Mouse (Mus musculus) induced T-regulatory cell, adult 2 months (primary cell): Measurements from ENCODE around the gene Trem1.

ENCODE experiments used
- DNase-seq: peaks from one replicate; pipeline ENCODE4 v3.0.0-alpha.2; 2012; ENCODE audit warnings: low read depth

The Trem1 gene

DNA sequence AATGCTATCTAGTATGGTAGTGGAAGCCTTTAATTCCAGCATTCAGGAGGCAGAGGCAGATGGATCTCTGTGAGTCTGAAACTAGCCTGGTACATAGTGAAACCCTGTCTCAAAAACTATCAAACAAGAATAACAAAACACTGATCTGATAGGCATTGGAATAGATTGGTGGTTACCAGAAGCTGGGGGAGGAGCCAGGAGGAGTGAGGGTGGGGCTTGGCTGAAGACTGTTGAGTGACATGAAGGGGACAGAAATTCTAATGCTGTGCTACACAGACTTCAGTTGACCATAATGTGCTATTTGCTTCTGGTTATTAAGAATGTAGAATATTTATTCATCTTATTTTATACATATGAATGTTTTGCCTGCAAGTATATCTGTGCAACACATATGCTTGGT, 35.7 kb downstream of the Trem1 start:
- DNase-seq: no peak

DNA sequence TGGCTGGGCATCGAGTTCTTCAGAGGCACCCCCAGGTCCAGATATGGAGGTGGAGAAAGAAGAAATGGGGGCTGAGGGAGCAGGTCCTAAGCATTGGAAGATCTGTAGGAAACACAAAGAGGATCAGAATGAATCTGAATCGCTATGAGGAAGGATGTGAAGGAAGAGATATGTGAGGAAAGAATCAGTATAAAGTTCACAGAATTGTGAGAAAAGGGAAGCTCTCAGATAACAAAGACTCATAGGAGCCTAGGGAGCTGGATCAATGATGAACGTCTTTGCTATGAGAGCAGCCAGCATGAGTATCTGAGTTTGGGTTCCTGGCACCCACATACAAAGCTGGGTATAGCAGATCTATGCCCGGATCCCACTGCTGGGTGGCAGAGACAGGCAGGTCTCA, 37.3 kb downstream of the Trem1 start:
- DNase-seq: no peak

DNA sequence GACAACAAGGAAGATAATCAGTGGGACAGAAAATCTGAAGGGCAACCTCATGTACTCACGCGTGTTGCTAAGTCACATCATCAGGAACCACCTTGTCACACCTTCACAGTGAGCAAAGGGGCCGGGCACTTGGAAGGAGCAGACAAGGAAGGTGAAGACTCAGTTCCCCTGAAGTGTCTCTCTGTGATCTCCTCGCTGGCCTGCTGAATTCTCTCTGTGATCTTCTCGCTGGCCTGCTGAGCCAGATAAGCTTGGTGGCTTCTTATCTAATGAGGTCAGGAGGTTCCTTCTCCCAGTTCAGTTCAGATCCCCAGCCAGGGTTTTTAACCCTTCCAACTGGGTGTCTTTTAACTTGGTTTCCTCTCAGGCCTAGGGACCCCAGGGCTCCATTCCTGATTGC, 39.6 kb downstream of the Trem1 start:
- DNase-seq: no peak

DNA sequence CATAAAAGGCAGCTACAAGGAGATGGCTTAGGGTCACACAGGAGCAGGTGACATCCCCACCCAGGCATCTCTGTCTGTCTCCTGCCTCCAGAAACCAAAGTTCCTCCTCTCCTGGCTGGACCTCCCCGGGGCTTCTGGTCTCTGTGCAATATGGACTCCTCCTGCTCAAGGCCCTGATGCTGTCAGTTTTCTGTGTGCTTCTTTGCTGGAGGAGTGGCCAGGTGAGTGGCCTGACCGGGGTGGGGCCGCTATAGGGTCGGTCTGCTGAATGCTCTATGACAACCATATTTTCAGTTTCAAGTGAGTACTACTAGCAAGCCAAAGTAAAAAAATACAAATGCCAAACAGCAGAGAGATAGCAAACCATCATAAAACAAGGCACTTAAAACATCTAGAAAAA, 40.0 kb downstream of the Trem1 start:
- DNase-seq: no peak

DNA sequence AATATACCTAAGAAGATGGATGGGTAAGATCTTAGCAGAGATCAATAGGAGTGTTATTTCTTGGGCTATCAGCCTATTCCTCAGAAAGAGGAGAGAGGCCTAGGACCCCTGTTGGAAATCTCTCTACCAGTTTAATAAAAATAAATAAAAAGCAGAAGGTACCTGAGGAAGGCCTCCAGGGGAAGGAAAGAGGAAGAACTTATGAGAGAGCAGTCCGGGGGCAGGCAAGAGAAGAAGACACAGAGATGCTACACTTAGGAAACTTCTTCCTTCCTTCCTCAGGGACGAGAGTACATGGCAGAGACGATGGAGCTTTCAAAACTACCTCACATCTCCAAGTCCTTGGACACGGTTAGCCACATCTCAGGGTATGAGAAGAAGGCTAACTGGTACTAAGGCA, 41.5 kb downstream of the Trem1 start:
- no peak for DNase-seq

DNA sequence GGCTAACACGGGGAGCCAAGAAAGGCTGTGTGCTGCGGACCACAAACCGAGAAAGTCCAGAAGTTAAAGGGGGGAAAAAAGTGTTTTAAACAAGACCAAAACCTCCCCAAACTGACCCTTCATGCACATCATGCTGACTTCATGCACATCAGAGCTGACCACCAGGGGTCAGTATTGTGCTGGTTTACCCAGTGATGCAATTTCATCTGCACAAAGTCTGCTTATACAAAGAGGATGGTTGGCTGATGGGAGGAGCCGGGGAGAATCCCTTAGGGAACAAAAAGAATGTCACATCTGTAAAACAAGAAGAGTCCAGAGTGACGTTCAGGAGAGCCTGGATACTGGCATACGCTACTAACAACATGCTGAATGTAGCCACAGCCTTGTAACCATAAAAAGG, 42.3 kb downstream of the Trem1 start:
- DNase-seq: peak; percentile 85

DNA sequence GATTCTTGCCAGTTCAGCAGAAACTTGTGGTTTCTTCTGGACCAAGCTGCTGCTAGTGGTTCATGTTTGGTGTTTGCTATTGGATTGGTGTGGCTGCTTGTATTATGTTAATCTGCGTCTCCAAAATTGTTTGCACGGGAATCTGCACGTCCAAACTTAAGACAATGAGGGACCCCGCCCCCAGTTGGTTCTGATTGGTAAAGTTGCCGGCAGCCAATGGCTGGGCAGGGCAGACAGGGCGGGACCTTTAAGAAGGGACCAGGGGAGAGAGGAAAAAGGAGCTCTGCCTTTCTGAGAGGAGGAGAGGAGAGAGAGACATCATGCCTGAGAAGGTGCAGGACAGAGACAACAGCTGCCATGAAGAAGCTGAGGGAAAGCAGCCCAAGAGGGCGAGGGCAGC, 43.2 kb downstream of the Trem1 start:
- DNase-seq: no peak

DNA sequence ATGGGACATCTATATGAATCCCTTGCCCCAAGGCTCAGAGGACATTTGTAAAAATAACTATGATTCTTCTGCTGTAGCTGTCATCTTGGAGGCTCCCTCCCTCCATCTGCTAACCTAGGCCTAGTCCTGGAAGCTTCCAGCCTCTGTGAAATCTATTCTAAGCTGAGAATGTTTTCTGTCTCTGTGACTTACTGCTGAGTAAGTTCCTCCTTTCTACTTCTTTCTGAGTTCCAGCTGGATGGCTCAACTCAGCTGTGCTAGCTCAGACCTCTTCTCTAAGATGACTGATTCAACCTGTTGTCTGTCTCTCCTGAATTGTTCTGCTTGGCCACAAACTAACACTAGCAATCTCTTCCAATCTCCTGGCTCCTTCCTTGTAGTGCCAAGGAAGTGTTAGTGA, 45.8 kb downstream of the Trem1 start:
- no peak for DNase-seq

DNA sequence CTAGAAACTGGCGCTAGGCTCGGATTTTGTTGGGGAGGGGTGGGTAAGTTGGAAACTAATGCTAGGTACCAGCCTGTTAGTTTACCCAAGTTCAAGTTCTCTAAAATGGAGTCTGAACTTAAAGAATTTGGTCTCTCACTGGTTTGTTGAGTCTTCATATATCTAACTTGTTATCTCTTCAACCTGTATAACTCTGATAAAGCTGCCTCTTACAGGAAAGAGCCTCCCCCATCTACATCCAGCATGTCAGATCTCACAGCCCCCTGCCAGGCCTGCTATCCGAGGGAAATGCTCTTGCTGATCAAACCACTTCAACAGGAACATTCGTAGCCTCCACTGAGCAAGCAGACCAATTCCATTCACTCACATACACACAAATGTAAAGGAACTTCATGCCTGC, 46.4 kb downstream of the Trem1 start:
- no peak for DNase-seq

DNA sequence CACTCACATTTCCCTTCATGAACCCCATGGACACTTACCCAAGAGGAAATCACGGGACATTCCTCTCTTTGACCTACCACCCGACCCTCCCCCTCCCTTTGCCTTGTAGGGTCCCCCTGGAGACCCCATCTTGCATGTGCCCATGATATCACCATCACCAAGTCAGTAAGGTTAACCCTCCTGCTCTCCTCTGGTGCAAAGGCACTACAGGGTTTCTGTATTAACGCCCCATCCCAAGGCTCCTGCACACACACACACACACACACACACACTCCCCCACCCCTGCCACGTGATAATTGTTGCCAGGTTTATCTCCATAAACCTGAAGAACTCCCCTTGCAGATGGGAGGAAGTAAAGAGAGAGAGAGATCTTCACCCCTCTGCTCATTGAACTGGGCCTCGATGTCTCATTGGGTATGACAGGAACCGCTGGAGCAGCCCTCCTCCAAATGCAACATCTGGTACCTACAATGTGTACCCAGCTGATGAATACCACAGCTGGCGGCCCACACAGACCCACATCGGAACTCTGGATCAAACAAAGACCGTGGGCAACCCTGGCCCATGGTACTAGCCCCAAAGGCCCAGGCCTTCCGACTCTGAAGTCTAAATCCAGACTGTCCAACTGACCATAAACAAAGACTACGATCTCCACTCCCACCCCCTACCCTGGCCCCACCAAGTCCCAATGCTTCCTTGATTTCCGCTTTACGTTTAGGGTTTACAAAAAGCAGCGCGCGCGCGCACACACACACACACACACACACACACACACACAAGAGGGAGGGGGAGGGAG, 48.6 kb downstream of the Trem1 start:
- DNase-seq: no peak

DNA sequence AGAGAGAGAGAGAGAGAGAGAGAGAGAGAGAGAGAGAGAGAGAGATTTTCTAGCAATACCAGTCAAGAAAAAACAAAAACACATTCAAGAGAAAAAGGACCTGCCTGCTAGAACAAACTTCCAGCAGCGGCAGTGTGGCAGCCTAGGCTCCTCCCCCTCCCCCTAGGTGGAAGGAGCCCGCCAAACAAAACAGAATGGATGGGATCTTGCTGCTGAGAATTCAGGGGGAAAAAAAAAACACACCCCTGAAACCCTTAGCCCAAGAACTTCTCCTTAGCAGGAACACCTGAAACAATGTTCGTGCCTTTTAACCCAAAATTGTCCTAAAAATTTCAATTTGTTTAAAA, 49.1 kb downstream of the Trem1 start:
- DNase-seq: no peak

DNA sequence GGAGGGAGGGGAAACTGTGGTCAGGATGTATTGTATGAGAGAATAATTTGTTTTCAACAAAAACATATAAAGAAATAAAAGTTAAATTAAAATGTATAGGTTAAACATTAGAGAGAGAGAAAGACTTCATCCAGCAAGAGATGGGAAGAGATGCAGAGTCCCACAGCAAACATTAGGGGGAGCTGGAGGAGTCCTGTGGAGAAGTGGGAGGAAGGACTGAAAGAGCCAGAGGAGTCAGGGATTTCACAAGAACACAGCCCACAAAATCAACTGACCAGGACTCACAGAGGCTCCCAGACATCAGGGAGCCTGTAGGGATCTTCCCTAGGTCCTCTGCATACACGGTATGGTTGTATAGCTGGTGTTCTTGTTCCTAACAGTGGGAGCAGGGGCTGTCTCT, 54.2 kb downstream of the Trem1 start:
- peak; percentile 19 for DNase-seq

DNA sequence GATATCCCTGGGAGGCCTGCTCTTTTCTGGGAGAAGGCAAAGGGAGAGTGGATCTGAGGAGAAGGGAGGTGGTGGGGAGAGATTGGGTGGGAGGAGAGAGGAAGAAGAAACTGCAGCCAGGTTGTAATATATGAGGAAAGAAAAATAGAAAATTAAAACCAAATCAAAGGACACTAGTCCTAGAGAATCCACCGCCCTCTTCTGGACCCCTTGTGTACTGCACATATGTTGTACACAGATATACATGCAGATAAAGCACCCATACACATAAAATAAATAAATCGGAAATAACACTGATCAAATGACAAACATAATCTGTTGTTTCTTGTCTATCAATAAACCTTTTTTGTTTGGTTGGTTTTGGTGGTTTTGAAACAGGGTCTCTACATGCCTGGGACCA, 54.7 kb downstream of the Trem1 start:
- DNase-seq: peak; percentile 58

DNA sequence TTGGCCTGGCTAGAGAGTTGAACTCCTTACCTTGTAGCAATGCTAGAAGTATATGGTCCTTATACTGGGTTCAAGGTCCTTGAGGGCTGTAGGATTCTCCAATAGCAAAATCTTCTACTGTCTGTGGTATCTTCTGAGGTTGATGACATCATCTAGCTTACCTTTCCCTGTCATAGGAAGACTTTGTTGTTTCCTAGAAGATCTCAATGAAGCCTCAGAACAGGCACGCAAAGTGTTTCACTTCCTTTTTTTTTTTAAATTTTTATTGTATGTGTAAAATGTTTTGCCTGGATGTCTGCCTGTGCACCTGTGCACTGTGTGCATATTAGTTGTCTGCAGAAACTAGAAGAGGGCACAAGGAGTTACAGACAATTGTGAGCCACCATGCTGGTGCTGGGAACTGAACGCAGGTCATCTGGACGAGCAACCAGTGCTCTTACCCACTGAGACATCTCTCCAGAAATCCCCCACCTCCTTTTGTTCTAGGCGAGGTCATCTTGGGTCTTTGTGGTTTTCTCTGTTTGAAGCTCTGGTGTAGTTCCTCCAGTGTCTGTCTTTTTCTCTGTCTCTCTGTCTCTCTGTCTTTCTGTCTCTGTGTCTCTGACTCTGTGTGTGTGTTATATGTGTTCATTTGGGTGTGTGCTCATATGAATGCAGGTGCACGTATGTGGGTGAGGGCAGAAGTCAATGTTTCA, 61.1 kb downstream of the Trem1 start:
- peak; percentile 38 for DNase-seq
